Mouse (Mus musculus) CD4-positive, CD25-positive, alpha-beta regulatory T cell, adult 9 weeks (primary cell): ENCODE data around the gene Cdhr1. TPM values are rescaled to one million over a fixed set of nuclear protein-coding genes. Genes with fewer than 3 reads are reported as not detected.

Source experiments
- polyA plus RNA-seq: library from polyadenylated mRNA; unstranded; fragments of 100-300 nt; shearing (Covaris generic); gene quantifications from one replicate; pipeline ENCODE4 v1.2.1, GENCODE M21; 2017

Cdhr1 gene
- not detected for polyA plus RNA-seq

GRCm38 (mm10) chr14:37097956-37098530 is at the start of gene Cdhr1:
Gene Cdhr1 (minus strand): TSS chr14:37098347.

GRCm38 (mm10) chr14:37135127-37135593 is 37.0 kb upstream of the Cdhr1 start, which contains the start of gene Ghitm:
Gene Ghitm (minus strand): TSS chr14:37135272.

GRCm38 (mm10) chr14:37113922-37114321 is 15.8 kb upstream of the Cdhr1 start, which contains the start of gene 2610528A11Rik:
Gene 2610528A11Rik (minus strand): TSS chr14:37114022.

GRCm38 (mm10) chr14:37067629-37068028 is 30.5 kb downstream of the Cdhr1 start, which contains the start of gene Lrit2:
Gene Lrit2 (plus strand): TSS chr14:37067929.

GRCm38 (mm10) chr14:37048914-37049410 is 49.2 kb downstream of the Cdhr1 start, which contains the start of gene Rgr:
Gene Rgr (minus strand): TSS chr14:37048964.

Other genes with a start within 250 kb of the Cdhr1 start
- 24.3 TPM for gene Ccser2, start 129.6 kb downstream of the Cdhr1 start, polyA plus RNA-seq
- not detected for gene Rgr, start 49.4 kb downstream of the Cdhr1 start, polyA plus RNA-seq
- not detected for gene Lrit1, start 43.5 kb downstream of the Cdhr1 start, polyA plus RNA-seq
- not detected for gene Lrit2, start 30.4 kb downstream of the Cdhr1 start, polyA plus RNA-seq
- not detected for gene 2610528A11Rik, start 15.7 kb upstream of the Cdhr1 start, polyA plus RNA-seq
- gene Ghitm, start 36.9 kb upstream of the Cdhr1 start, polyA plus RNA-seq = 283 TPM